Mouse (Mus musculus): ENCODE data around the gene AW146154.
"Not testable (repeated sequence)": the region's sequence is repeated elsewhere in the genome, so short reads cannot be mapped to it uniquely, and the experiment has no call there.

AW146154 gene

DNA sequence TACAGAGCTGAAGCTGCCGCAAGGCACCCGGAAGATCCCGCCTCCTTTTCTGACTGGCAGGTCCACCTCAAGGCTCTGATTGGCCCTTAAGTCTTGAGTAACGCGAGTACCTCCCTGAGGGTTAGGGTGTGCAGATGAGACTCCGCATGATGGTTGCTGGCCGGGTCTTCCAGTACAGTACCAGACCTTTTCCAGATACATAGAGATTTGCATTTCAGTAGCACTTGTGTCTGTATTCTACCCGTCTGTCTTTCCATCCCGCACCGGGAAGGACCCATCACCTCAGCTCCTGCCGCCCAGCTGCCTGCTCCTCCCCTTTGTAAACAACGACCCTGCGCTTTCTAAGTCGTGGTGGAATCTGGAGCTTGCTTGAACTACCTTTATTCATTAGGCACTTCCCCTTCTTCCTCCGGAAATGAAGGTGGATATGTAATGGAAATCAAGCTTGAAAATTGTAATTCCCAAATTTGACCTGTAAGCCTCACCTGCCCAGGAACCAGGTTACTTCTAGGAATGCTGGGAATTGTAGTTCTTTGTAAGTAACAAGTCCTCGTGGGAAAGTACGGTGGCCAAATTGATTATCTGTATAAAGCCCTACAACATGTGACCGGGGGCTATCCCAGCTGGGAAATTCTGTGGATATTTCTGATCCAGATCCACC, at the start of gene AW146154, which contains the start of gene Gm20449:
Gene AW146154 (minus strand): TSS at position 502 of the 661 bp plus-strand sequence.
Gene Gm20449 (minus strand): TSS at position 29 of the 661 bp plus-strand sequence.
- DNase-seq = peak; percentile 85

DNA sequence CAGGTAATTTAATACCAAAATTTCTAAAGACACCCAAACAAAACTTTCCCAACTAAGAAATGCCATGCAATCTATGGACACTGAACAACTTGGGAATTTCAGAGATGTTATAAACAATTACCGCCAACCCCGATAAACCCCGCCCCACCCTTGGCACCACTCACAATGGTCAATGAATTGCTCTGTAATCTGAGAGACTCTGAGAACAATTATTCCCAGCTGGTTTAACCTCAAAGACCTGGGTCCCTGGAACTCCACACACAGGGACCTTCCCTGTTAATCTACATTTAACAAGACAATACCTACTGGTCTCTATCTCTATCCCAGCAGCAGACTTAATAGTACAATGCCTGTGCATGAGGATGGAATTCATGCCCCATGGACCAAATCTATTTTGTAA, 13.0 kb upstream of the AW146154 start:
- no peak for DNase-seq

DNA sequence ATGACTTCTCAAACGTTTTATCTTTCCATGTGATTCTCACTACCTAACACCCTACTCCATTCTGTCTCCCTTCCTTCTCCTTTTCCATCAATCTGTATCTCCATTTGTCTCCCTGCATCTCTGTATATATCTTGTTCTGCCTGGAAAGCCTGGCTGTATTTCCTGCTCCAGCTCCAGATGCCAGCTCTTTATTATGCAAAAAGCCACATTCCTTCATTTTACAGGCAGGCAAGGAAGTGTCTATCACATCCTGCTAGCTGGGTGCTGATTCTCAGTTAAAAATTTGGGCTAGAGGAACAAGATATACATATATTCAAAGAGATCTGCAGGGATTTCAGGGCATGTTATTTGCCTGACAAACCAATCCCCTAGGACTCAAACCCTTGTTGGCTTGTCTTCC, 12.5 kb upstream of the AW146154 start:
- DNase-seq = no peak

DNA sequence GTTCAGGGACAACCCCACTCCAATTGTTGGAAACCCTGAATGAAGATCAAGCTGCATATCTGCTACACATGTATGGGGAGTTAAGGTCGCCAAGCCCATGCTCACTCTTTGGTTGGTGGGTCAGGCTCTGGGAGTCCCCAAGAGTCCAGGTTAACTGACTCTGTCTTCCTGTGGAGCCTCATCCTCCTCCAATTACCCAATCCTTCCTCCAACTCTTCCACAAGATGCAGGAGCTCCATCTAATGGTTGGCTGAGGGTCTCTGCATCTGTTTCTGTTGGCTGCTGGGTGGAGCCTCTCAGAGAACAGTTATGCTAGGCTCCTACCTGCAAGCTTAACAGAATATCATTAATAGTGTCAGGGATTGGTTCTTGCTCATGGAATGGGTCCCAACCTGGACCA, 2.7 kb upstream of the AW146154 start:
- DNase-seq = no peak

DNA sequence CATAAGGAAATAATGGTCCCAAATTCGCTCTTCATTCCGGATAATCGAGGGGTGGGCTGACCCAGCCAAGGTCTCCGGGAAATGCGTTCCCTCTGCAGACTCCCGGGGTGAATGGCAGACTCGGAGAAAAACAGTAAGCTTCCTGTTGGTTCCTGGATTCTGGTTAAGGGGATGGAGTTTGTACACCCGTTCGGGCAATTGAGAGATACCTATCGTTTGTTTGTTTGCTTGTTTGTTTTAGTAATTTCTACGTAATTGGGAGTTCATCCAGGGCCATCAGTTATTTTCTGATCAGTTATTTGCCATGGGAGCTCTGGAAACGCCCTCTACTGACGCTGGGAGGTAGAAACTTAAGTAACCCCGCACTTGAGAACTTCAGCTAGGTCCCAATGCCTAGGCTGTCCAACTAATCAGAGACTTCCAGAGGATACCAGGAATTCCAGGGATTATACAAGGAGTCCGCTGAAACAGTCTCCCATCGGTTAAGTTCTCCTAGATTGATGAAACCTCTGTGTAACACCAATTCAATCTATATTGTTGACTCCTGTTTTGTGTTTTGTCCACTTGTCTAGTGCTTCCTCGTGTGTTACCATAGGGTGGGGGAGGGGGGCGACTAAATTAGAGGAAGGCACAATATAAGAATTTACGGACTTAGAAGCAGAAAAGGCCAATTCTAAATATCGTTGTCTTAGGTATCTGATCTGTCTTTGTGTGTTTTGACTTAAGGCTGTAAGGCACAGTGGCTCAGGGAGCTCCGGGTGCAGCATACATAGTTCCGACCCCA, 653 bp upstream of the AW146154 start:
- DNase-seq = peak; percentile 35

DNA sequence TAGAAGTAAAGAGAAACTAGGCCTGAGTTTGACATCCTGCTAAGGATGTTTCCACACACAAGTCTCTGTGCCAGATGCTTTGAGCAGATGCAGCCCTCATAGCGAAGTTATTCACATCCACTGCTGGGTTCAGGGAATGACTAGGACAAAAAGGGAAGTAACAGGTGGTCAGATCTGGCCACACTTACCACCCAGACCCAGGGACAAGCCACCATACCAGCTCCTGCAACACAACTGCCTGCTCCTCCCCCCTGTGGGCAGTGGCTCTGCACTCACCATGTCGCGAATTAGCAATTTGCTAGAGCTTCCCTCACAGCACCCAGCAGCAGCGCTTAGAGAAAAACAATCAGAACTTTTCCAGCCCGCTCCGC, 687 bp downstream of the AW146154 start:
- not testable (repeated sequence) for DNase-seq

DNA sequence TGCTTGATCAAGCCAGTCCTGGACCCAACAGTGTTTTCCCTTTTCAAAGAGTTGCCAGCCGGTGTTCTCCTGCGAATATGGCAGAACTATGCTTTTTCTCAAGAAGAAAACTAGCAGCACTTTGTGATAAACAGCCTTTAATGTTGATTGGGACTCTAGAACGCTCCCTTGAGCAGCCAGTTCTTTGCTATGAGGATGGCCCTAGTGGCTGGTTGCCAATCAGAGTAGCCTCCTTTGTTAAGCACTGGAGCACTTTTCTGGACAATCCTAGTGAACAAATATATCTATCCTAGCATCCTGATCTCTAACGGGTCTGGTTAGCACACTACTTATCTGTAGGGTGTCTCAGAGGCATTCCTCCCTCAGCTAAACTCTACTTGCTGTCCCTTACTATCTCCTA, 1.2 kb downstream of the AW146154 start:
- DNase-seq = not testable (repeated sequence)

DNA sequence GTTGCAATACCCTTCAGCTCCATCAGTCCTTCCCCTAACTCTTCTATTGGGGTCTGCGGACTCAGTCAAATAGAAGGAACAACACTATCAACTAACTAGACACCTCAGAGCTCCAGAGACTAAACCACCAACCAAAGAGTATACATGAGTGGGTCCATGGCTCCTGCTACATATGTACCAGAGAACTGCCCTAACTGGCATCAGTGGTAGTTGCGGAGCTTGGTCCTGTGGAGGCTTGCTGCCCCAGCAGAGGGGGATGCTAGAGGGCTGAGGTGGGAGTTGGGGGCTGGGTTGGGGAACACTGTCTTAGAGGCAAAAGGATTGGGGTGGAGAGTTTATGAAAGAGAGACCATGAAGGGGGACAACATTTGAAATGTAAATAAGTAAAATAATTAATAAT, 1.8 kb downstream of the AW146154 start:
- DNase-seq = no peak

DNA sequence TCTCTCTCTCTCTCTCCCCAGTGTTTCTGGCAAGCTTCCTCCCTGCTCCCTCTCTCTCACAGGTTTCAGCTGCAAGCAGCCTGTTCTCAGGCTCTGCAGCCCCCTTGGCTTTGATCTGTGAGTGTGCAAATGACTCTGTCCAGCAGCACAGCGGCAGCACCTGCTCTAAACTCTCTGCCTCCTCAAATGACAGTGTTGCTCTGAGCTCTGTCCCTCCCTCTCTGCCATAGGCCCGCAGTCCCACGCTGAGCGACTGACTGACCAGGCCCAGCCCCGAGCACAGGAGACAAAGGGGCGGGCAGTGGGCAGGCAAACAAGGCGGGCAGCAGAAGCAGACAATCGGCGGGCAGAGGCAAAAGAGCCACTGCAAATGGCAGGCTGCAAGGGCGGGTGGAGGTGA, 47.8 kb downstream of the AW146154 start:
- DNase-seq = no peak

DNA sequence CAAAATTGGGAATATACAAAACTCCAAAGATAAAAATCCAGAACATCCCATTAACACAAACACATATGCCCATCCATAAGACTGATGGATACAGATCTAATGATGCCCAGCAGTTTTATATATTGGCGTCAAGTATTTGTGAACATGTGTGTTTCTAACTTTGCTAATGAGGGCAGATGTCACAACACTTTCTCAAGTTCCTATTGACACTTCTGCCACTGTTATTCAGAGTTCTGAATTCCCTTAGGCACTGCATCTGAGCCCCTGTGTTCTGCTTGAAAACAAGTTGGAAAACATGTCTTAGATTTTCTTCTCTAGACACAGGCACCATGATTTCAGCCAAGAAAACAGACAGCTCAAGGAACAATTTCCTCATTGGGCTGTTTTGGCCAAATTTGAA, 51.1 kb downstream of the AW146154 start, which contains the start of gene Vmn2r57:
Gene Vmn2r57 (minus strand): TSS at position 101 of the 400 bp plus-strand sequence.
- DNase-seq = not testable (repeated sequence)

All from liver (tissue).